Mouse (Mus musculus): ENCODE results near the gene Fat3. TPM values are rescaled to one million over a fixed set of nuclear protein-coding genes. Genes with fewer than 3 reads are reported as not detected.
A peak's percentile ranks its signal among the peaks of the same experiment; 100 is the strongest.

The Fat3 gene
- total RNA-seq, 2 experiments from 2014 or later: 0.57 to 0.70 TPM

DNA sequence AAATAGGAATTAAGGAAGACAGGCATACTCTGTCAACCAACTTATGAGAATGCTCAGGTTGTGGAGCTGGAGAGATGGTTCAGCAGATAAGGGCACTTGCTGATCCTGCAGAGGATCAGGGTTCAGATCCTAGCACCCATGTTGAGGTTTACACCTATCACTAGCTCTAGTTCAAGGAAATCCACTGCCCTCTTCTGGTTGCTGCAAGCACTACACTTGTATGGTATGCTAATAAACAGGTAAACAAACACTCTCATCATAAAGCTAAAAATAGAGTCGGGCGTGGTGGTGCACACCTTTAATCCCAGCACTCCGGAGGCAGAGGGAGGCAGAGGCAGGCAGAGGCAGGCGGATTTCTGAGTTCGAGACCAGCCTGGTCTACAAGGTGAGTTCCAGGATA lies 341.7 kb downstream of the Fat3 start:
- intact Hi-C loops (cut with DNase I): no loop called here
- no peak for DNase-seq (ENCODE audit: low spot score)

- no peak for DNase-seq (ENCODE audit: low spot score)
- intact Hi-C loops (cut with DNase I): loop anchor here (5.0 kb wide), 1 partner anchor 76 kb away; no protein-coding TSS in a partner anchor
These were observed 347.5 kb downstream of the Fat3 start for GRCm38 (mm10) chr9:16153580-16153930.

DNA sequence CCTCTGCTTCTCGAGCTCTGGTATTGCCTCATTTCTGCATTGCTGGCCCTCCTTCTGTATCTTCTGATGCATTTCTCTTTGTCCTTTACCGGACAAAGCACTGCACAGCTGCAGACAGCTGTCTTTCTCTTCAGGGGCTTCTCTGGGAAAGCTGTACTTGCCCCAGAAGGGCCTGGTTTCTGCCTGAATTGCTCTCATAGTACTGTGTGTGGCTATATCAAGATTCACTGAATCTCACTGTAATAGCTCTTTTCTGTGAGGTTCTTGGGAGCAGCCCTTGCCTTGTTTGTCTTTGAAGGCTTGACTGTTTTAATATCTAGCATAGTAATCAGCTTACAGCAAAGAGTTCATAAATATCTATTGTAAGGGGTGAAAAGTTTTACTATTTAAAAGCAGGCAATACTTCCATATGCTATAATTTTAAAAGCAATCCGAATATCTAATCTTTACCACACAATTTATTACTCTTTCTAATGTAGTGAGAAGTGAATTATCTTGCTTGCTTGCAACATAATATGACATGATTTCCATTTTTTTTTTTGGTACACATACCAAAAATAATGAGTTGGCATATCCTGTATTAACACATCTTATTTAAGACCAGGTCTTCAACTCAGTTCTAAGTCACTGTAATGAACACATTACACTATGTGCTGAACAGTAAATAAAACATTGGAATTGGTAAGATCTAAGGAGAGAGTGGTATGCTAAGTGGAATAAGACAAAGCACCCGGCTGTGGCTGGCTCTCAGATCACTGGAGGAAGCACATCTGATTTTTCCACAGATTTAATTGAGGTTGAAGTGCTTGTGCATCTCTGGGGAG lies 348.1 kb downstream of the Fat3 start:
- intact Hi-C loops (cut with DNase I): loop anchor here (5.0 kb wide), 1 partner anchor 76 kb away; no protein-coding TSS in a partner anchor
- DNase-seq (ENCODE audit: low spot score): no peak

DNA sequence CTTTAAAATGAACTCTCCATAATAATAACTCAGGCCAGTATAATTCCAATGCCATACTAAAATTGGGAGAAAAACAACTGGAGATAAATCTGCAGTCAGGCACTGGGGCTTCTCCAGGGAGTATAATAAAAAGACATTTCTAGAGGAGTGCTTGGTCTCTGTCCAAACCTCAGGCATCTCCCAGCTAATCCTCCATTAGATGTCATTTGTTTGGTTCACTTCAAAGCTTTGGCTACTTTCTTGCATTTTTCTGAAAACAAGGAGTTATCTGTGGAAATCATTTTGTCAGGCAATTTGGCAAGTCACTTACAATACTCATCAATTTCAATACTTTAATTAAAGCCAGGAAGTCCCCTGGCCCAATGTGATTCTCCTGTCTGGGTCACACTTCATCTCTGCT lies 351.0 kb downstream of the Fat3 start:
- intact Hi-C loops (cut with DNase I): loop anchor here (5.0 kb wide), 1 partner anchor 73 kb away; no protein-coding TSS in a partner anchor
- DNase-seq (ENCODE audit: low spot score): no peak

- no peak for DNase-seq (ENCODE audit: low spot score)
- intact Hi-C loops (cut with DNase I): no loop called here
These were observed 353.4 kb downstream of the Fat3 start for GRCm38 (mm10) chr9:16147735-16148134.

- DNase-seq (ENCODE audit: low spot score): no peak
- intact Hi-C loops (cut with DNase I): no loop called here
These were observed 356.4 kb downstream of the Fat3 start for GRCm38 (mm10) chr9:16144684-16145083.

DNA sequence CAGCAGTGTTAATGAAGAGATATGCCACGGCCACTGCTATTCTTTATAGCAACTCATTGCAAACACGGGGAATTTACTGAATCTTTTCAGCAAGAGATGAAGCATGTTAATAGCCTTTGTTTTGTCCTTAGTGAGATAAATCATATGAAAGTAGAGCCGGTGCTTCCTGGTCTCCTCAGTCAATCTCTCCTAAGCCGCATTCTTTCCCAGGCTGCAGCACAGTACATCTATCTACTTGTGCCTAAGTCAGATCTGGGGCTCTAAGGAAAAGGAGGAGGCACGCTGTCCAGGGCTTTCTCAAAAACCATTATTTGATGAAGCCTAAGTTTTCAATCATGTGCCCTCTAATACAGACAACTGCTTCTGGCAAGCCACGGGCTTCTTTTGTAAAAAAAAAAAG lies 361.8 kb downstream of the Fat3 start:
- intact Hi-C loops (cut with DNase I): no loop called here
- no peak for DNase-seq (ENCODE audit: low spot score)

GRCm38 (mm10) chr9:16133098-16133497 lies 368.0 kb downstream of the Fat3 start:
- intact Hi-C loops (cut with DNase I): no loop called here
- DNase-seq (ENCODE audit: low spot score): no peak

- no peak for DNase-seq (ENCODE audit: low spot score)
- intact Hi-C loops (cut with DNase I): no loop called here
These were observed 368.5 kb downstream of the Fat3 start for GRCm38 (mm10) chr9:16132594-16132993.

DNA sequence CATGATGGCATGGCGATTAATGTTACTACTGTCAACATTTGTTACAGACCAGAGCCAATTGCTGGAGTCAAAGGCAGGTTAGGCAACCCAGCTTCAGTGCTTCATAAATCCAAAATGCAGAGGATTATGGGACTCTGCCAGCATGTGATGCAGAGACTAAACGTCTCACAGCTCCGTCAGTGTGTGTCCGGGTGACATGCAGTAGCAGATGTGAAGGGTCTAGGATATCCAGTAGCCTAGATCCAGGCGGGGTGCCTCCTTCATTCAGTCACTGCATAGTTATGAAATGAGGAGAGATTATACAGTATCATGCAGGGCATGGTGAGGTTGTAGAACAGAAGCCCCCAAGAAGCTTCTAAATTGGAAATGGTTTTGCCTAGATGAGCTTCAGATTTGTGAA lies 379.3 kb downstream of the Fat3 start:
- intact Hi-C loops (cut with DNase I): no loop called here
- no peak for DNase-seq (ENCODE audit: low spot score)

DNA sequence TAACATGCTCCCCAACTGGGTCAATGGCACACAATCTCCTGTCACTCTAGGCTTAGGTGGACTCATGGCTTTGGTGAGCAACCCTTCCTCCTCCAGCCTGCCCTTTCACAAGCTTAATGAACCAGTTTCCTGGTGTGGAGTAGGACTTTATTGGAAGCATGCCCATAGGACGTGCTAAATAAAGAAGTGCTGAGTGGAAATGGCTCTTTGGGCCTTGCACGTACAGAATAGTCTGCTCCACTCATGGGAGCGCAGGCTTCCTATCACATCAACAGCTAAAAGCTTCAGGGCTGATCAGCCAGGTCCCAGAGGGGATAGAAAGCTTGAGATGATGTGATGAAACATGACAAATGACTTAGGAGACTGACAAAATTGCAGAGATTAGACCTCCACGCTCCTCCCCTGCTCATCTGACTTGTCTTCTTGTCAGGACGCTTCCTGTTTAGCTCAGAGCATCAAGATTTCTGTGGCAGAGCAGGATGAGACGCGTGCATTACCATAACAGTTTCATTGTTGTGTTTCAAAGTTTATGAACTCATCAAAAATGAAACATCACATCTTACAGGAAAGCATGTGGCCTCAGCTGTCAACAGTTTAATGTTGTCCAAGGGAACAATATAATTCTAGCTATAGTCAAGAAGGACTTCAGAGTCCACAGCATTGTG lies 386.1 kb downstream of the Fat3 start:
- peak; percentile 2 for DNase-seq (ENCODE audit: low spot score)
- intact Hi-C loops (cut with DNase I): loop anchor here (2.0 kb wide), 1 partner anchor 86 kb away; no protein-coding TSS in a partner anchor

GRCm38 (mm10) chr9:16113936-16114642 lies 387.0 kb downstream of the Fat3 start:
- intact Hi-C loops (cut with DNase I): loop anchor here (2.0 kb wide), 1 partner anchor 85 kb away; no protein-coding TSS in a partner anchor
- no peak for DNase-seq (ENCODE audit: low spot score)

DNA sequence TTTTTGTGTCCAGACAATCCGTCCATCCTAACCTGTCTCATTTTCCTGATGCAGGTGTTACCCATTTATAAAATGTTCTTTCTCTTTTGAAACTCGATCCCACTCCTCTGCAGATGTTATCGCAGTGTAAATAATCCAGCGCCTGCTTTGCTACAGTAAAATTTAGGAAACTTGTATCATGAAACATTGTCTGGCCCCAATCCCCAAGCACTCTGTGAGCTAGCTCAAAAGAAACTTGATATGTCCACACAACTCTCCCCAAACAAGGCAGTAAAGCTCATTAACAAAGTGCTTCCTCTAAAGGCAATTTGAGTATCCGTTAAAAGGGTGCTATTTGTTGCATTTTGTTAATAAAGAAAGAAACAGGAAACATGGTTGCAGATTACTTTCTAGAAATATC lies 393.2 kb downstream of the Fat3 start:
- no peak for DNase-seq (ENCODE audit: low spot score)
- intact Hi-C loops (cut with DNase I): no loop called here

DNA sequence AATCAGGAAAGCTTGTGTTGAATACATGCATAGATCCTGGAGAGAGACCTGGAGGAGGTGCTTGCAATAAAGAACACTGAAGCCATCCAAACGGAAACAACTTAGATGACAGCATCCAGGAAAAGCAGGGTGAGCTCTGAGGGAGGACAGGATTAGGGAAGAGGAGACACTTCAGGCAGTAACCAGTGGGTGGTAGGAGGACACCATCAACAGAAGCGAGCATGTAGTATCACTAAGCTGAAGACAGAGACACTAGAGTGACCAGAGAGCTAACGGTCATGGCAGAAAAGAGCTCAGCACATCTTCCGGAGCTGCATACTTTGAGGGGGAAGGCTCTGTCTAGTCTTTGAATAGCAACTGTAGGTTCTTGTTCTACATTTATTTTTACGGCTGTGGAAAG lies 393.7 kb downstream of the Fat3 start:
- intact Hi-C loops (cut with DNase I): no loop called here

DNA sequence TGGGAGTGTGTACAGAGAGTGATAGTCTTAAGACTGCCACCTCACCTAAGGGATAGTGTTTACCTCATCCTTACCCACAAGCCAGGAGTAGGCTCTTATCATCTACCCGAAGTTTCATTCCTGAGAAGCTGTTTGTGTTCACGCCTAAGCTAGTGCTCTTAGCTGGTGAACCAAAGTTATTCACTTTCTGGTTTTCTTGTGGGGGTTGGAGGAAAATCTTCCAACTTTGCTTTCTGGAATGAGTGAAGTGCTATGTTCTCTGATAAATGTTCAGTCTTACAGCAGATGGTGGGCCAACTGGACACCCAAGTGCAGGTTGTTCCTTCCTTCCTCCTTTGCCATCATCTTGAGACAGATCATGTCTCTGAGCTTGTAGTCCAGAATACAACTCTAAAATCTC lies 402.5 kb downstream of the Fat3 start:
- intact Hi-C loops (cut with DNase I): no loop called here
- no peak for DNase-seq (ENCODE audit: low spot score)

More for the DNA sequence above, 393.7 kb downstream of the Fat3 start:
- DNase-seq (ENCODE audit: low spot score): no peak

DNA sequence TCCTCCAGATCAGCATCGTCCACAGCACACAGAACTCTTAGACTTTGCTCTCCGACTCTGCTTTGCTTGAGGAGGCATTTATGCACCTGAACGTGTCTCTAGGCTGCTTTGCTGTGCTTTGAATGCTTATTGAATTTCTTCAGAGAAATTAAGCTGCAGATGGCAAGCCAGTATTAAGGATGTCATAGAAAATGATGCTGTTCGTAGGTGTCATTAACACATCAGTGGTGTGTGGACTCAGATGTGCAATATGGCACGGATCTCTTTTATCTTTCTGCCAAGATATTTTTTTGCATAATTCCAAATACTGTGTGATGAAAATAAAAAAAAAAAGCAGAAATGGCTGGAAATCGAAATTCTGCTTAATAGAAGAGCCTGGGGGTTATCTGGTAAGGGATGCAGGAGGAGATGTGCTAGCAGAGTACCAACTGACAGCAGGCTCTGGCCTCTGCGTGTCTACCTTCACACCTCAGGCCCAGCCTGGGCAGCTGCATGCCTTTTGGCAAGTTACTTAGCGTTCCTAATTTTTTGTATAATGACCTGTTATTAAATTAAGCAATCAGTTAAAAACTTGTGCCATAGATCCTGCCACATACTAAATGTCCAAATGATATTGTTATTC lies 407.9 kb downstream of the Fat3 start:
- intact Hi-C loops (cut with DNase I): no loop called here
- DNase-seq (ENCODE audit: low spot score): no peak

GRCm38 (mm10) chr9:16092051-16092967 lies 408.8 kb downstream of the Fat3 start:
- intact Hi-C loops (cut with DNase I): no loop called here
- DNase-seq (ENCODE audit: low spot score): no peak

GRCm38 (mm10) chr9:16079292-16079691 lies 421.8 kb downstream of the Fat3 start:
- DNase-seq (ENCODE audit: low spot score): no peak
- intact Hi-C loops (cut with DNase I): loop anchor here (5.0 kb wide), 1 partner anchor 73 kb away; no protein-coding TSS in a partner anchor

- intact Hi-C loops (cut with DNase I): loop anchor here (5.0 kb wide), 1 partner anchor 78 kb away; no protein-coding TSS in a partner anchor
- no peak for DNase-seq (ENCODE audit: low spot score)
These were observed 426.4 kb downstream of the Fat3 start for GRCm38 (mm10) chr9:16074664-16075063.
